Mouse (Mus musculus): Measurements from ENCODE around the gene Fam131b. TPM values are rescaled to one million over a fixed set of nuclear protein-coding genes. Genes with fewer than 3 reads are reported as not detected.

Gene Fam131b
- polyA plus RNA-seq, 1 experiment from 2014 or later, result 0.60 TPM

DNA sequence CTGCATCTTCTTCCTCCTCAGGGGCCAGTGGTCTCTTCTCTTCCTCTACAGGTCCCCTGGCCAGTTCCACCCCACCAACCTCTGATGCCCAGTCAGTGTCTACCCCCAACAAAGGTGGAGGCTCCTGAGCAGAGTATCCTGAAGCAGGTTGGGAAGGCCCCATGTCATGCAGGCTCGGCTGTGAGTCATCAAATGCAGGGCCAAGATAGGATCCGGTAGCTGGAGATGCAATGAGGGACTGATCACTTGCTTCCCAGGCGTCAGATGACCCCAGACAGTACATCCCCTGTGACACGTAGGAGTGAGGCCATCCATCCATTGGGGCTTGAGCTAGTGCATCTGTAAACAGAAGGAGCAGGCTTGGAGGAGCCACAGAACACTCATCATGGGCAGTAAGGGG is 6.2 kb downstream of the Fam131b start:
- Histone ChIP-seq H3K4me3 (no peak overlapping the region), H3K9me3 (no peaks in the 10 kb centered on the region), H3K4me2 (no peak overlapping the region), H3K9ac (no peak overlapping the region), H3K27me3 (peaks cover 24% of the 10 kb centered on the region), H3K36me3 (peaks cover 15% of the 10 kb centered on the region; the same call in 1 of the 2 replicates), H3K4me1 (peaks cover 10% of the 10 kb centered on the region), H3K27ac (no peak overlapping the region)
- WGBS, result 84% methylated on average over 4 of the region's 4 CpGs
- no peak for ATAC-seq (ENCODE audit: insufficient number of reproducible peaks, insufficient read depth, low FRiP score, low TSS enrichment, low read depth)

DNA sequence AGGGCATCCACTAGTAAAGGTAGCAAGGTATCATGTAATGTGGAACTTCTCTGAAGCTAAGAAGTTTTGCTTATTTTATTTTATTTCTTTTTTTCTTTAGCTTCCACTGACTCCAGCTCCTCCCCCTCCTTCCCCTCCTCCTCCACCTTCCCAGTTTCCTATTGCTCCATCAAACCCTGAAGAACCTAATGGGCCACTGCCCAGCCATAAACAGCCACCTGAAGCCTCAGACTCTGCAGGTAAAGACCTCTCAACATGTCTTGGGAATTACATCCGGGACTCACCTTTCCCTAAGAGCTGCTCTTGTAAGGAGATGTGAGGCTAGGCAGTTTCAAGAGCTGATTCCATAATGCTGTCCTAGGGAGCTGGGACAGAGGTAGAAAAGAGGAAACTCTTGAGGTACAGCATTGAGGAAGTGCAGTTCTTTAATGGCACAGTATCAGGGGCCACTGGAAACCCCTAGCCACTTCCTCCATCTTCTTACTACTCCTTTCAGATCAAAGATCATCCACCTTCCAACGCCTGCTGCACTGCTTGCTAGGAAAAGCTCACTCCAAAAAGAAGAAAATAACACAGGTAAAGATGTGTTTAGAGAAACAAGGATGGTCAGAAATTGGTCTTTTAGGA is 13.9 kb downstream of the Fam131b start:
- Histone ChIP-seq H3K9ac (no peak overlapping the region), H3K27ac (no peak overlapping the region), H3K4me1 (no peaks in the 10 kb centered on the region), H3K4me3 (no peak overlapping the region), H3K27me3 (no peaks in the 10 kb centered on the region), H3K4me2 (no peak overlapping the region), H3K36me3 (no peaks in the 10 kb centered on the region), H3K9me3 (no peaks in the 10 kb centered on the region)
- WGBS, result 86% methylated on average over 2 of the region's 2 CpGs
- ATAC-seq (ENCODE audit: insufficient number of reproducible peaks, insufficient read depth, low FRiP score, low TSS enrichment, low read depth), result no peak

DNA sequence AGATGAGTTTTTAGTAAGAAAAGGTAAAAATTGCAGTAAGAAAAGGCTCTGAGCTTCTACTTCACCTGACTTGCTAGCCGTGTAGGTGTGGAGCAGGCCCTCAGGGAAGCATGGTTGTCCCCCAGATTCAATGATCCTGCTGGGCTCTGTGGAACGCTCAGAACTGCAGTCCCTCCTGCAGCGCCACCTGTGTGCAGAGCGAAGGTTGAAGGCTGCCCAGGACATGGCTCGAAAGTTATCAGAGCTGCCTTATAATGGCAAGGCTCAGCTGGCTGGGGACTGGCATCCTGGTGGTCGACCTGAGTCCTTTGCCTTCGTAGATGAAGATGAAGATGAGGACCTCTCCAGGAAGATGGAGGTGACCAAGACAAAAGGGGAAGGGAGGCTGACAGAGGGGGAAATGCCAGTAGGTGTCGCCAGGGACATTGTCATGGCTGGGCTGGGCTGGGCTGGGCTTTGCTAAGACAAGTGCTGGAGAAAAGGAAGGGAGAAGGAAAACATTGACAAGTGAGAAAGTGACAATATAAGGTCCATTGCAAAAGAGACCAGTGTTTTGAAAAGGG is 14.5 kb downstream of the Fam131b start:
- Histone ChIP-seq H3K9me3 (no peaks in the 10 kb centered on the region), H3K4me2 (no peak overlapping the region), H3K36me3 (no peaks in the 10 kb centered on the region), H3K9ac (no peak overlapping the region), H3K4me1 (no peaks in the 10 kb centered on the region), H3K4me3 (no peak overlapping the region), H3K27me3 (no peaks in the 10 kb centered on the region), H3K27ac (no peak overlapping the region)
- WGBS, result 50% methylated on average over 8 of the region's 8 CpGs
- ATAC-seq (ENCODE audit: insufficient number of reproducible peaks, insufficient read depth, low FRiP score, low TSS enrichment, low read depth), result no peak

DNA sequence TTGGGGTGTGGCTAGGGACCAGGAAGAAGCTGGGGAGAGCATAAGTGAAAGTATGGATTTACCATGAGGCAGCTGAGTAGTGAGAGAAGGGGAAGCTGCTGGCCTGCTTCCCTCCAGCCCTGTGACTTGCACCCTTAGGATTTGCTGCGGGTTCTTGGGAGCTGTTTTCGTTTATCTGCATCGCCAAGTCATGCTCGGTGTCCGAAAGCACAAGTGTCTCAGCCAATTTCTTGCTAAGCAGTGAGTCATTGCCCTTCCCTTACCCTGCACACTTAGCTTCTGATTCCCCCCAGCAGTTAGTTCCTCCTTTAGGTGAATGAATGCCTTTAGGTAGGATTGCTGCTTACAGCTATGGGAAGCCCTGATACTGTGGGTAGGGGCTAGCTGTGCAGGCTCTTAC is 25.1 kb downstream of the Fam131b start:
- H3K4me1 ChIP-seq, result no peaks in the 10 kb centered on the region
- no peak overlapping the region for H3K27ac ChIP-seq
- ATAC-seq (ENCODE audit: insufficient number of reproducible peaks, insufficient read depth, low FRiP score, low TSS enrichment, low read depth), result no peak
- no peak overlapping the region for H3K4me3 ChIP-seq
- no peak overlapping the region for H3K4me2 ChIP-seq
- H3K27me3 ChIP-seq, result no peaks in the 10 kb centered on the region
- H3K9ac ChIP-seq, result no peak overlapping the region
- no peaks in the 10 kb centered on the region for H3K9me3 ChIP-seq
- 88% methylated on average over 5 of the region's 5 CpGs for WGBS
- 0 out of 2 replicates have a peak, but pooled peaks cover 3% of the 10 kb centered on the region for H3K36me3 ChIP-seq

DNA sequence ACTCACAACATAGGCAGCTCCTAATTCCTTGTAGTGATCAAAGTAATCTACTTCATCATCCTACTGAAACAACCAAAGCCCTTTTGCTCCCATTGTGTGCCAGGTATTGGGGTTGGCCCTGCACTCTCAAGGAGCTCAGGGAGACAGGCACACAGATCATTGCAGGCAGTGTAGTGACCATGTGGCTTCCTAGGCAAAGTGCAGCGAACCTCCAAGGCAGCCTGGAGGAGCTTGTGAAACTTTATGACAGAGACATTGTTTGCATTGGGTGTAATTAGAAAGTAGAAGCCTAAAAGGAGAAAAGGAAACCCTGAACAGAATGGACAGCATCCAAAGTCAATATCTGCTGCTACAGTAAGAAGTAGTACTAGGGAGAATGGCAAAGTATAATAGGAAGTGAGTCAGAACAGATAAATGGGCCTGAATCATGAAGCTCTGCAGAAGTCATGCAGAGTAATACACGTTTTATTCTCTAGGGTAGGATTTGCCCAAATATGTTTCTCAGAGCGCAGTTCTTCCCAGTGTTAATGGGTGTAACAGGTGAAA is 28.8 kb downstream of the Fam131b start:
- Histone ChIP-seq H3K4me2 (no peak overlapping the region), H3K4me1 (no peaks in the 10 kb centered on the region), H3K4me3 (no peak overlapping the region), H3K9ac (no peak overlapping the region), H3K27me3 (no peaks in the 10 kb centered on the region), H3K36me3 (0 out of 2 replicates have a peak, but pooled peaks cover 3% of the 10 kb centered on the region), H3K9me3 (no peaks in the 10 kb centered on the region), H3K27ac (no peak overlapping the region)
- no peak for ATAC-seq (ENCODE audit: insufficient number of reproducible peaks, insufficient read depth, low FRiP score, low TSS enrichment, low read depth)
- 79% methylated on average over 3 of the region's 3 CpGs for WGBS

DNA sequence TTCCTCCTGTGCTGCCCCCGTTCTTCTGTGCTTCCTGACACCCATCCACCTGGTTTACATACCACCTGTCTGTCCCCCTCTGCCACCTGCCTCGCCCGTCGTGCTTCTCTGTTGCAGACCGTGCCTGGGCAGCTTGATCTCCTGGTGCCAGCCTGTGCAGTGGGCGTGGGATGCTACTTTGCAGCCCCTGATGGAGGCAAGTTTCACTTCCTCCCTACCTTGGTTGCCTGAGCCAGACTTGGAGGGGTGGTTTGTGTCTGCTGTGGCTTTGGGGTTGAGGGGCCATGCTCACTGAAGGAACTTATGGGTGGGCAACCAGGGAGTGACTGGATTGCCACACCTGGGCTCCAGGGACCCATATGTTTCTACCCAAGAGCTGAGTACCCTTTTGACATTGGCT is 31.1 kb downstream of the Fam131b start:
- Histone ChIP-seq H3K27ac (no peak overlapping the region), H3K4me3 (no peak overlapping the region), H3K9ac (no peak overlapping the region), H3K4me1 (no peaks in the 10 kb centered on the region), H3K27me3 (no peaks in the 10 kb centered on the region), H3K9me3 (no peaks in the 10 kb centered on the region), H3K4me2 (no peak overlapping the region), H3K36me3 (no peaks in the 10 kb centered on the region)
- 89% methylated on average over 6 of the region's 6 CpGs for WGBS
- ATAC-seq (ENCODE audit: insufficient number of reproducible peaks, insufficient read depth, low FRiP score, low TSS enrichment, low read depth), result no peak

DNA sequence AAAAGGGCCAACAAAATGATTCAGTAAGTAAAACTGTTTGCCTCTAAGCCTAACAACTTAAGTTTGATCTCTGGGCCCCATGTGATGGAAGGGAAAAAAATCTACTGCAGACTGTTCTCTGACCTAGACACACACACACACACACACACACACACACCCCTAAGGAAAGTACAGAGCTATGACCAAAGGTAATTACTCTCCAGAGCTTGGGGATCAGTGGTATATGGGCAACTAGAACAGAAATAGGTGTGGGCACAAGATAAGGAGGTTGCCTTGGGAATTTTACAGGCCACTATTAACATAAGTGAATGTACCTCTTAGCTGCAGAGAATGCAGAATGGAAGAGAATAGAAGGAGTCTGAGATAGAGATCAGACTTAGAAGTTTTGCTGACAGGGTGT is 36.9 kb downstream of the Fam131b start:
- peaks cover 21% of the 10 kb centered on the region for H3K36me3 ChIP-seq
- no peak overlapping the region for H3K4me2 ChIP-seq
- no peaks in the 10 kb centered on the region for H3K9me3 ChIP-seq
- no peak overlapping the region for H3K9ac ChIP-seq
- ATAC-seq (ENCODE audit: insufficient number of reproducible peaks, insufficient read depth, low FRiP score, low TSS enrichment, low read depth), result no peak
- H3K27me3 ChIP-seq, result no peaks in the 10 kb centered on the region
- H3K4me1 ChIP-seq, result no peaks in the 10 kb centered on the region
- no peak overlapping the region for H3K27ac ChIP-seq
- H3K4me3 ChIP-seq, result no peak overlapping the region

DNA sequence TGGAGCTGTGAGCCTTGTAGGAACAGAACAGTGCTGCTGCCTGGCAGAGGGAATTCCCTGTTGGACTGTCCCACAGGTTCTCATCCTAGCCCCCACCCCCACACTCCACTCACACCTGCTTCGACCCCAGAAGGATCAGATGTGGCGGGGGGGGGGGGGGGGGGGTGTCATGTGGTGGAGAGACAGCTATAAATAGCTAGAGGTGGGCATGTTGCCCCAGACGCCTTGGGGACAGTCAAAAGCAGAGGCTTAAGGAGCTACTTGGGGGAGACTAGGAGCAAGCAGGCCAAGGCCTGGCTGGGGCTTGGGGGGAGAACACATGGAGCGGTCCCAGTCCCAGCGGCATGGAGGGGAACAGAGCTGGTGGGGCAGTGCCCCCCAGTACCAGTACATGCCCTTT is 38.0 kb downstream of the Fam131b start, which contains the start of gene Clcn1:
Clcn1 (plus strand) TSS at position 238 of the 400 bp plus-strand sequence.
- 63% methylated on average over 4 of the region's 5 CpGs for WGBS
- Histone ChIP-seq H3K9ac (no peak within 1 kb of the TSS), H3K4me2 (no peak within 1 kb of the TSS), H3K27me3 (no peaks in the 10 kb centered on the region), H3K4me1 (no peaks in the 10 kb centered on the region), H3K9me3 (no peaks in the 10 kb centered on the region), H3K27ac (no peak within 1 kb of the TSS), H3K4me3 (no peak within 1 kb of the TSS), H3K36me3 (peaks cover 32% of the 10 kb centered on the region)
- ATAC-seq (ENCODE audit: insufficient number of reproducible peaks, insufficient read depth, low FRiP score, low TSS enrichment, low read depth), result no peak

DNA sequence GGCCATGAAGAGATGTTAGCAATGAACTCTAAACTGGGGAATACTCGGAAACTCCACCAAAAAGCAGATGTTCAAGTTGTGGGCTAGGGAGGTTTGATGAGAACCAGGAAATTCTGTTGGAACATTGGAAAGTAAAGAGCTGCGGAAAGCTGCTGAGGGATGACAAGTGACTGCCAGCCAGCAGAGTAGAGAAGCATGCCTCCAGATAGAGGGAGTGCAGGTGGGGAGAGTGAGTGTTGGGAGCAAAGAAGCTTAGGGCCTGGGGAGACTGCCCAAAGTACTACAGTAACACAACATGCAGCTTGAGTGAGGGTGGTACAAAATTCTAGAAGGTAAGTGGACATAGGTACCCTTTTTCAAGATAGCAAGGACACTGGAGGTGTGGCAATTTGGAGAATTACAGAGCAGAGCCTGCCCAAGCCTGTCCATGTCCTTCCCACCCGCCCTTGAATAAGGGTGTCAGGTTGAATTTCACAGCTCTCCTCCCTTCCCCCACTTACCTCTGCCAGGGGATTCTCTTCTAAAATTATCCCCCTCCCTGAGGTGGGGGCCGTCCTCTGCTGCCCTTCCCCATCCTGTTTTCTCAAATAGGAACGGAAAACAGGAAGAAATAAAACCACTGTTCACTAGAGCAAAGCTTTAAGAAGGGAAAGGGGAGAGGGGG is 41.4 kb downstream of the Fam131b start:
- H3K4me1 ChIP-seq, result no peaks in the 10 kb centered on the region
- H3K4me3 ChIP-seq, result no peak overlapping the region
- no peaks in the 10 kb centered on the region for H3K9me3 ChIP-seq
- H3K9ac ChIP-seq, result no peak overlapping the region
- 65% methylated on average over 5 of the region's 5 CpGs for WGBS
- H3K27ac ChIP-seq, result no peak overlapping the region
- H3K36me3 ChIP-seq, result peaks cover 63% of the 10 kb centered on the region
- no peak for ATAC-seq (ENCODE audit: insufficient number of reproducible peaks, insufficient read depth, low FRiP score, low TSS enrichment, low read depth)
- H3K27me3 ChIP-seq, result no peaks in the 10 kb centered on the region
- H3K4me2 ChIP-seq, result no peak overlapping the region

DNA sequence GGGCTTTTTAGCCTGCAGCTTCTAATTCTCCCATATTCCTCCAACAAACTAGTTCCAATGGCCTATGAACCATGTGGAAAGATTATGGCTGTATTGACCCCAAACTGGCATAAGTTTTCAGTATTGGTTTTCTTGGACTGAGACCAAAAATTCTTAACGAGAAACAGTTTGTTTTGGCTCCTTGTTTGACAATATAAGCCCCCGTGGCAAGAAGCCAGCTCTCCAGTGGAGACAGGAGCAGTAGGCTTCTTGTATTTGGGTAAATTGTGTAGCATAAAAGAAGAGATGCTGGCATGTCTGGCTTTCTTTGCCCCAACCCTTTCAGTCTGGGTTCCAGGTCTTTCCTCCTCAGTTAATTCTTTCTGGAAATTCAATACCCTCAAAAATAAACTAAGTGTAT is 48.3 kb downstream of the Fam131b start:
- H3K9me3 ChIP-seq, result no peaks in the 10 kb centered on the region
- H3K27me3 ChIP-seq, result no peaks in the 10 kb centered on the region
- H3K4me2 ChIP-seq, result no peak overlapping the region
- no peak overlapping the region for H3K4me3 ChIP-seq
- H3K36me3 ChIP-seq, result peaks cover 83% of the 10 kb centered on the region
- H3K27ac ChIP-seq, result no peak overlapping the region
- H3K9ac ChIP-seq, result no peak overlapping the region
- ATAC-seq (ENCODE audit: insufficient number of reproducible peaks, insufficient read depth, low FRiP score, low TSS enrichment, low read depth), result no peak
- 24% methylated on average over 2 of the region's 2 CpGs for WGBS
- peaks cover 10% of the 10 kb centered on the region for H3K4me1 ChIP-seq

DNA sequence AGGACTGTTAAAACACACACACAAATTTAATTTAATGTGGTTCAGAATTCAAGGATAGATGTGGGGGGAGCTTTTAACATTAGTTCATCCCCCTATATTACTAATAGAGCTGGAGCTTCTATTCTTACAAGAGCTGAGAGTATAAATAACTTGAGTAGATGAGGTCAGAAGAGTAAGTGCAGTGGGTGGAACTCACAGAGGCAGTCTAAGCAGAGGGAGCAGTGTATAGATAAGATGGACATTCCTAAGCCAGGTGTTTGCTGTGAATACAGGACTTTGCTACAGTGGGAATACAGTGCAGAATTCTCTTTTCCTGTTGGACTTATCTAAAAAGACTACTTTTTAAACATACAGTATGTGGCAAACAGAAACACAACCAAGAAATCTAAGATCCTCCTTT is 53.6 kb downstream of the Fam131b start:
- no peak overlapping the region for H3K9ac ChIP-seq
- H3K4me3 ChIP-seq, result no peak overlapping the region
- H3K27ac ChIP-seq, result no peak overlapping the region
- ATAC-seq (ENCODE audit: insufficient number of reproducible peaks, insufficient read depth, low FRiP score, low TSS enrichment, low read depth), result no peak
- no peak overlapping the region for H3K4me2 ChIP-seq
- peaks cover 14% of the 10 kb centered on the region for H3K4me1 ChIP-seq
- H3K36me3 ChIP-seq, result peaks cover 70% of the 10 kb centered on the region
- no peaks in the 10 kb centered on the region for H3K9me3 ChIP-seq
- no peaks in the 10 kb centered on the region for H3K27me3 ChIP-seq

All from embryonic facial prominence, embryonic 13.5 days (tissue).